Mouse (Mus musculus) limb, embryonic 12.5 days (tissue): ENCODE measurements around the gene Tcf23. TPM values are rescaled to one million over a fixed set of nuclear protein-coding genes. Genes with fewer than 3 reads are reported as not detected.

Source experiments
- ATAC-seq: fragments of 200-750 bp; cut with Nextera tagmentation; 2 replicates; pipeline ENCODE4 v1.8.0; 2017; ENCODE audit warnings: low read depth, moderate TSS enrichment; ENCODE audit not compliant: insufficient number of reproducible peaks, insufficient read depth, low FRiP score, low TSS enrichment
- H3K27ac ChIP-seq: fragments of 300-500 bp; sonication (generic); 2 replicates; pipeline ENCODE4 v1.5.1; 2016; ENCODE audit warnings: mild to moderate bottlenecking, moderate library complexity
- H3K27me3 ChIP-seq: fragments of 300-500 bp; sonication (generic); 2 replicates; pipeline ENCODE4 v1.6.1; 2016; ENCODE audit warnings: mild to moderate bottlenecking, moderate library complexity
- H3K36me3 ChIP-seq: fragments of 300-500 bp; sonication (generic); 2 replicates; pipeline ENCODE4 v1.6.1; 2016; ENCODE audit warnings: mild to moderate bottlenecking, moderate library complexity
- H3K4me1 ChIP-seq: fragments of 300-500 bp; sonication (generic); replicated peaks from 2 replicates; pipeline ENCODE4 v1.6.1; 2016
- H3K4me2 ChIP-seq: fragments of 300-500 bp; sonication (generic); 2 replicates; pipeline ENCODE4 v1.6.1; 2016; ENCODE audit warnings: mild to moderate bottlenecking, moderate library complexity
- H3K4me3 ChIP-seq: fragments of 300-500 bp; sonication (generic); replicated peaks from 2 replicates; pipeline ENCODE4 v1.5.1; 2016; ENCODE audit warnings: mild to moderate bottlenecking
- H3K9ac ChIP-seq: fragments of 300-500 bp; sonication (generic); replicated peaks from 2 replicates; pipeline ENCODE4 v1.6.1; 2016; ENCODE audit warnings: mild to moderate bottlenecking, moderate library complexity
- H3K9me3 ChIP-seq: fragments of 300-500 bp; sonication (generic); 2 replicates; pipeline ENCODE4 v1.6.1; 2016; ENCODE audit warnings: mild to moderate bottlenecking, moderate library complexity
- WGBS: fragments of 180-500 bp; shearing (Covaris S2); methylation state at CpG from one replicate; pipeline ENCODE4 v1.1.7; 2016; 5-methylcytosine and 5-hydroxymethylcytosine counted together
- polyA plus RNA-seq: library from polyadenylated mRNA; unstranded; fragments of >200 nt; fragmentation: Nextera tagmentation; extraction: Ambion mirVana; gene quantifications from 2 replicates; pipeline ENCODE4 v1.2.1, GENCODE M21; 2016

Tcf23 gene
- not detected in 2 replicates for polyA plus RNA-seq

DNA sequence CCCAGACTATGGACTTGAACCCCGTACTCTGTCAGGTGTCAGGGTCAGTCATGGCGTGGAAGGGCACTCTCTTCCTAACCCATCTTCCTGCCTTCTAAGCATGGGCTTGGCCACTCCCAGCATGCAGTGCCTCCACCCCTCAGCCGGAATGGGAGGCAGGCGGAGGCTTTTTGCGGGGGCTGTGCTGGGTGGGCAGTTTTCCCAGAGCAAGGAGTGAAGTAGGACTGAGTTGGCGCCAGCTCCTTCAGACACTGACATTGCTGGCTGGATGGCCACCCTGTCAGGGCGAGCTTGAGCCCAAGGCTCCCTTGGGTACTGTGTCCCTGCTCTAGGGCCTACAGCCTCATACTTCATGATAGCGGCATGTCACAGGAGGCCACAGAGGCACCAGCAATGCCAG lies at the start of gene Tcf23:
Gene Tcf23 (plus strand): TSS at position 247 of the 400 bp plus-strand sequence.
- no peaks in the 10 kb centered on the region for H3K4me1 ChIP-seq
- no peak within 1 kb of the TSS for H3K27ac ChIP-seq
- no peaks in the 10 kb centered on the region for H3K36me3 ChIP-seq
- no peak for ATAC-seq
- H3K4me3 ChIP-seq, result no peak within 1 kb of the TSS
- peaks cover 2% of the 10 kb centered on the region; the same call in 1 of the 2 replicates for H3K27me3 ChIP-seq
- no peaks in the 10 kb centered on the region for H3K9me3 ChIP-seq
- no peak within 1 kb of the TSS for H3K4me2 ChIP-seq
- H3K9ac ChIP-seq, result no peak within 1 kb of the TSS
- WGBS, result 69% methylated on average over 8 of the region's 8 CpGs

DNA sequence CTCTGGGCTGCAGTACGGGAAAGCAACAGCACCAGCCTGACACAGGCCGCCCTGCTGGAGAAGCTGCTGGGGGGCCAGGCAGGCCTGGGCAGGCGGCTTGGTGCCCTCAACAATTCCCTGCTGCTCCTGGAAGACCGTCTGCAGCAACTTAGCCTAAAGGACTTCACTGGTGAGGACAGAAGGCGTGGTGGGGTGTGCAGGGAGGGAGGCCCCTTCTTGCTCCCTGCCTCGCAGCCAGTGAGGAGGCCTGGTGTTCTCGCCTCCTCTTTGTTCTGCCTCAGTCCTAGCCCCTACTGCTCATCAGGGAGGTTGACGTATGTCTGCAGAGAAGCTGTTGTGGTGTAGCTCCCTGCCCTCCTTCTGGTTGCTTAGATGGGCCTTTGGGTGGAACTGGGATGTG lies 49.8 kb upstream of the Tcf23 start:
- Histone ChIP-seq H3K9me3 (no peaks in the 10 kb centered on the region), H3K4me2 (no peak overlapping the region), H3K36me3 (peaks cover 47% of the 10 kb centered on the region), H3K4me1 (peaks cover 74% of the 10 kb centered on the region), H3K9ac (peak overlapping the region; percentile 42; the same call in 1 of the 2 replicates), H3K27ac (peak overlapping the region; percentile 23; the same call in 1 of the 2 replicates), H3K27me3 (no peaks in the 10 kb centered on the region), H3K4me3 (no peak overlapping the region)
- ATAC-seq, result no peak
- WGBS, result 77% methylated on average over 8 of the region's 8 CpGs

DNA sequence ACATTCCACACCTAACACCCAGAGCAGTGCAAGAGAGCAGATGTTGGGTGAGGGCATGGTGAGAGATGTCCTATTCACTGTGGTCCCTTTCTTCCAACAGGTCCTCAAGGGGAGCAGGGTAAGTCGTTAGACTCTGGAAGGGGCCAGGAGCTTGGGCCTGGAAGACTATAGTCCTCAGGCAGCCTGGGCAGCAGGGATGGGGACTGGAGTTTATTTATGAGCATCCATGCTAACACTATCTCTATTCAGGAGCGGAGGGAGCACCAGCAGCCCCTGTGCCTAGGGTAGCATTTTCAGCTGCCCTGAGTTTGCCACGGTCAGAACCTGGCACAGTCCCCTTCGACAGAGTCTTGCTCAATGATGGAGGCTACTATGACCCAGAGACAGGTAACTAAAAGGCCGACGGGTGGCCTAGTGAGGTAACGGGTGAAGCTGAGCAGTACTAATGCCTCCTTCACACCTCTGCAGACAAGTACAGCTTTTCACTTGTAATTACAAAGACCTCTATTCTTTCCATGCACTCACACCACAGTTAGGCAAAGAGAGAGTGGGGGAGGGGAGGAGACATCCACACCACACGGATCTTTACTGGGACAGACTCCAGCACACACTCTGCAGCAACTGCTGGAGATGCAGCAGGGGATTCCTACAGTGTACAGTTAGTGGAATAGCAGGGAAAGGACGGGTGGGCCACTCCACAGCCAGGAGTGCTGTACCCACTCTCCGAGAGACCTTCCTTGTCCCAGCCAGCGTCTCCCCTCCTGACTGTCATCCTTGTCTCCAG lies 48.4 kb upstream of the Tcf23 start:
- no peaks in the 10 kb centered on the region for H3K9me3 ChIP-seq
- H3K27me3 ChIP-seq, result no peaks in the 10 kb centered on the region
- H3K36me3 ChIP-seq, result peaks cover 47% of the 10 kb centered on the region
- WGBS, result 72% methylated on average over 11 of the region's 11 CpGs
- no peak overlapping the region; the same call in 1 of the 2 replicates for H3K4me3 ChIP-seq
- no peak overlapping the region; the same call in 1 of the 2 replicates for H3K4me2 ChIP-seq
- no peak overlapping the region for H3K9ac ChIP-seq
- H3K27ac ChIP-seq, result peak overlapping the region; percentile 64
- H3K4me1 ChIP-seq, result peaks cover 66% of the 10 kb centered on the region
- no peak for ATAC-seq

DNA sequence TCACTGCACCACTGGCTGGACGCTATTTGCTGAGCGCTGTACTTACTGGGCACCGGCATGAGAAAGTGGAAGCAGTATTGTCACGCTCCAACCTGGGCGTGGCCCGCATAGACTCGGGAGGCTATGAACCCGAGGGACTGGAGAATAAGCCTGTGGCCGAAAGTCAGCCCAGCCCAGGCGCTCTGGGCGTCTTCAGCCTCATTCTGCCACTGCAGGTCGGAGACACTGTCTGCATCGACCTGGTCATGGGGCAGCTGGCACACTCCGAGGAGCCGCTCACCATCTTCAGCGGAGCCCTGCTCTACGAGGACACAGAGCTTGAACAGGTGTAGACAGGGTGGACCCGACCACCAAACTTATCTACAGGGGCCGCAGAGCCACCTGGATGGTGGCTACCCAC lies 47.8 kb upstream of the Tcf23 start:
- Histone ChIP-seq H3K4me3 (0 out of 2 replicates have a peak overlapping the region, but pooled peaks have one; percentile 46), H3K27me3 (no peaks in the 10 kb centered on the region), H3K4me2 (no peak overlapping the region; the same call in 1 of the 2 replicates), H3K9me3 (no peaks in the 10 kb centered on the region), H3K27ac (peak overlapping the region; percentile 64; the same call in 1 of the 2 replicates), H3K4me1 (peaks cover 60% of the 10 kb centered on the region), H3K9ac (no peak overlapping the region), H3K36me3 (peaks cover 47% of the 10 kb centered on the region)
- ATAC-seq, result peak; percentile 7; the same call in 1 of the 2 replicates
- 68% methylated on average over 19 of the region's 19 CpGs for WGBS

GRCm38 (mm10) chr5:30921256-30922033 lies 47.0 kb upstream of the Tcf23 start, which contains the start of gene Khk:
Gene Khk, plus strand, starts transcription at chr5:30921431.
- 1% methylated on average over 40 of the region's 40 CpGs for WGBS
- Histone ChIP-seq H3K27ac (peak within 1 kb of the TSS; percentile 91), H3K27me3 (no peaks in the 10 kb centered on the region), H3K4me2 (peak within 1 kb of the TSS; percentile 77), H3K9me3 (no peaks in the 10 kb centered on the region), H3K9ac (peak within 1 kb of the TSS; percentile 59), H3K4me1 (peaks cover 55% of the 10 kb centered on the region), H3K36me3 (peaks cover 47% of the 10 kb centered on the region), H3K4me3 (peak within 1 kb of the TSS; percentile 46)
- peak; percentile 85 for ATAC-seq

- Histone ChIP-seq H3K36me3 (peaks cover 37% of the 10 kb centered on the region), H3K27me3 (no peaks in the 10 kb centered on the region), H3K9me3 (no peaks in the 10 kb centered on the region), H3K27ac (peak overlapping the region; percentile 91), H3K4me1 (peaks cover 49% of the 10 kb centered on the region), H3K4me3 (peak overlapping the region; percentile 46; the same call in 1 of the 2 replicates), H3K9ac (0 out of 2 replicates have a peak overlapping the region, but pooled peaks have one; percentile 59), H3K4me2 (peak overlapping the region; percentile 77)
- 74% methylated on average over 10 of the region's 10 CpGs for WGBS
- ATAC-seq, result no peak
Observed at GRCm38 (mm10) chr5:30922581-30923041, 45.9 kb upstream of the Tcf23 start.

- no peaks in the 10 kb centered on the region for H3K27me3 ChIP-seq
- no peak overlapping the region; the same call in 1 of the 2 replicates for H3K4me2 ChIP-seq
- peaks cover 31% of the 10 kb centered on the region for H3K36me3 ChIP-seq
- ATAC-seq, result no peak
- no peak overlapping the region for H3K9ac ChIP-seq
- H3K4me1 ChIP-seq, result peaks cover 45% of the 10 kb centered on the region
- no peaks in the 10 kb centered on the region for H3K9me3 ChIP-seq
- H3K4me3 ChIP-seq, result no peak overlapping the region
- H3K27ac ChIP-seq, result no peak overlapping the region
- 88% methylated on average over 6 of the region's 6 CpGs for WGBS
Observed at GRCm38 (mm10) chr5:30923119-30923518, 45.3 kb upstream of the Tcf23 start.

- no peak for ATAC-seq
- peaks cover 16% of the 10 kb centered on the region for H3K36me3 ChIP-seq
Observed at GRCm38 (mm10) chr5:30924614-30925013, 43.8 kb upstream of the Tcf23 start.

GRCm38 (mm10) chr5:30925217-30925616 lies 43.2 kb upstream of the Tcf23 start:
- H3K4me2 ChIP-seq, result no peak overlapping the region
- no peak for ATAC-seq
- H3K27me3 ChIP-seq, result no peaks in the 10 kb centered on the region
- H3K36me3 ChIP-seq, result peaks cover 10% of the 10 kb centered on the region
- no peak overlapping the region for H3K27ac ChIP-seq
- no peaks in the 10 kb centered on the region for H3K9me3 ChIP-seq
- 92% methylated on average over 5 of the region's 5 CpGs for WGBS
- H3K4me1 ChIP-seq, result peaks cover 26% of the 10 kb centered on the region
- no peak overlapping the region for H3K9ac ChIP-seq
- no peak overlapping the region for H3K4me3 ChIP-seq

More at GRCm38 (mm10) chr5:30924614-30925013, 43.8 kb upstream of the Tcf23 start:
- Histone ChIP-seq H3K9me3 (no peaks in the 10 kb centered on the region), H3K9ac (no peak overlapping the region), H3K4me1 (peaks cover 32% of the 10 kb centered on the region), H3K27me3 (no peaks in the 10 kb centered on the region), H3K4me2 (no peak overlapping the region), H3K4me3 (no peak overlapping the region), H3K27ac (no peak overlapping the region)
- WGBS, result 83% methylated on average over 8 of the region's 8 CpGs

DNA sequence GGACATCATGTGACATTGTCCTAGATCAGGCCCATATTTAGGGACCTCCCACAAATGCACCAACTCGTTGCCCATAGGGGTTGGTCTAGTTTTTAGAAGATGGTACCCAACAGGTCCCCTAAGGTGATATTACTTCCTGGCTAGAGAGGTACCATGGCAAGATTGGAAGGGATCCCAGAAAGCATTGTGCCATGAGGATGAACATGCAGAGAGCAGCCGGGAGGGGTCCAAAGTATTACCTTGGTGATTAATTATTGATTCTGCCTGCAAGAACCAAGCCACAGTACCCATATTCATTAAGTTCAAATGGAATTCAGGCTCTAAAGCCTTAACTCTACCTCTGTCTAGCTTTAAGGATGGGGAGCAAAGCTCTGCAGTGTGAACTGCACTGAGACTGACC lies 42.4 kb upstream of the Tcf23 start:
- H3K27me3 ChIP-seq, result no peaks in the 10 kb centered on the region
- H3K9ac ChIP-seq, result no peak overlapping the region
- no peak for ATAC-seq
- H3K4me3 ChIP-seq, result no peak overlapping the region
- peaks cover 2% of the 10 kb centered on the region for H3K36me3 ChIP-seq
- H3K4me1 ChIP-seq, result peaks cover 21% of the 10 kb centered on the region
- H3K4me2 ChIP-seq, result no peak overlapping the region
- 87% methylated on average over 2 of the region's 2 CpGs for WGBS
- H3K9me3 ChIP-seq, result no peaks in the 10 kb centered on the region
- no peak overlapping the region for H3K27ac ChIP-seq
